Mouse (Mus musculus) layer of hippocampus, adult 18-20 months (tissue): ENCODE results near the gene Cdc7. TPM values are rescaled to one million over a fixed set of nuclear protein-coding genes. Genes with fewer than 3 reads are reported as not detected.

ENCODE experiments used
- DNase-seq, 2 experiments: peaks; one replicate each; pipeline ENCODE4 v3.0.0; 2022; ENCODE audit warnings: low spot score in 2 of 2
- total RNA-seq, 2 experiments: library from RNA; stranded (reverse); gene quantifications; 2 replicates each; pipeline ENCODE4 v1.2.3; 2021

The Cdc7 gene
- total RNA-seq, 2 experiments from 2014 or later, result 13.5 to 17.3 TPM

DNA sequence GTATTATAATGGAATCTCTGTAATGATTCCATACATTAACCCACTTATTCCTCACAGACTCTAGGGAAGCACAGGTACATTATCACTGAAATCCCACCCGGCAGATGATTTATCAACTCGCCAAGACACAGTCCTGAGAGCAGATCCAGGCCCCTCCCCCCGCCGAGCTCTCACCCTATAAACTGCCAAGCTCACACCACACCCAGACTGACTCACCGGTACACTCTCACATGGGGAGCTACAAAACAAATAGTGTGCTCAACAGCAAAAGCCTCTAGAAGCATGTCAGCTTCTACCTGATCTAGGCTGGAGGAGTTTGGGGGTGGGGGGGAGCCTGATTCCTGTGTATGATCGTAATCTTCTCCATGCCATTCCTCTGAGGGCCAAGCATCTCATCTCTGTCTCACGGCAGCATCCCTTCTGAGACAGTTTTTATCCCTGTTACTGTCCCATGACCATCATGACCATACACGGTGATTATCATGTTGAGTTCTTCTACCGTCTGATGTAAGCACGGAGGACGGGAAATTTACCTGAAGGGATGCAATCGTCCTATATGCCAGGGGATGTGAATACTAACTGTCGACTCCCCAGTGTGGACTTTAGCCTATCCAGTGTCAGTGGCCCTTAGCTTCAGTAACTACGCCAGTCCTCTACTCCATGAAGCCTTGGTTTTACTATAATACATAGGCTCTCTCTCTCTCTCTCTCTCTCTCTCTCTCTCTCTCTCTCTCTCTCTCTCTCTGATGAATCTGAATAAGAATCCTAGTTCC is 57.4 kb downstream of the Cdc7 start:
- no peak for DNase-seq

DNA sequence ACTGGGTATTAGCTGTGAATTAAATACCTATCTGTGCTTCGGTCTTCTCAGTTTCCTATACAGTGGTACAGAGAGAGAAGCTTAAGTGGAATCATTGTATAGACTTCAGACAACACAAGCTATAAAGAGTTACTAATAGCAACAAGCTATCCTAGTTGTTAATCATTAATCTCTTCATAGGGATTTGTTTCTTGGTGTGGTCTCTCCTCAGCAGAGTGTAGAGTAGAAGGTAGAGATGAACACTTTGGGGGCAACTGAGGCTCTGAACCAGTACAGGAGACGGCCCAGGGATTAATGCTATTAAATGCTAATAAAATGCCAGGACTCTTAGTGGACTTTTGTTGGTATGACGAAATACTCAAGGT is 57.9 kb downstream of the Cdc7 start:
- no peak for DNase-seq

DNA sequence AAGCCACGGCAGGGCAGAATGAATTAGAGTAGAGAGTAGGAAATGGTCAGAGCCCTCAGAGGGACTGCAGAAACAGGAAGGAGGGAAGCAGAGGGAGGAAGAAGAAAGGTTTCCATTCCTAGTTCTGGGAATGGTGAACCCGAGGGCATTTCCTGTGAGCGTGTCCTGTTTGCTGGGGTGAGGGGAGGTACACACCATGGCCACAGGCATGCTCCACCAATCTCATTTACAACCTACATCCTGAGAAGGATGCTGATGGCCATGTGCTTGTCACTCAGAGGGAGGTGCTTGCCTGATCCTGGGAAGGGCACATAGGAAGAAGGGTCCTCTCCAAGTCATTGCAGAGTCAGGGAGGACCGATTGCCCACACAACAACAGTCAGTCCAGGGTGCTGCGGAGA is 59.8 kb downstream of the Cdc7 start:
- DNase-seq, result no peak

DNA sequence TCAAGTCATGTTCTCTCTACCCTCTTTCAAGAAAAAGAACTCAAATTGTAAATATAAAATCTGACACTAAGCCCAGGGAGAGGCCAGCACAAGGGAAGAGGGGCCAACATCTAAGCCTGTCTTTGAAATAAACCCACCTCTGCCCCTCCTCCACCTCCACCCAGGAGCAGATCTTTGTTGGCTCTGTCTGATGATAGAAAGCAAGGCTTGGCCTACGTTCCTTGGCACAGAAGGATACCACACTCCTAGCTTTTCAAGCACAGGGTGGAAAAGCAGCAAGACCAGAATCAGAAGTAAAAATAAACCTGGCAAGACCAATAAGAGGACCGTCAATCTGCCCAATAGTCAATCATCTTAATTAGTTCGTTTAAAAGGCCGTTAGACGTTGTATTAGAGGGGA is 61.2 kb downstream of the Cdc7 start:
- no peak for DNase-seq

DNA sequence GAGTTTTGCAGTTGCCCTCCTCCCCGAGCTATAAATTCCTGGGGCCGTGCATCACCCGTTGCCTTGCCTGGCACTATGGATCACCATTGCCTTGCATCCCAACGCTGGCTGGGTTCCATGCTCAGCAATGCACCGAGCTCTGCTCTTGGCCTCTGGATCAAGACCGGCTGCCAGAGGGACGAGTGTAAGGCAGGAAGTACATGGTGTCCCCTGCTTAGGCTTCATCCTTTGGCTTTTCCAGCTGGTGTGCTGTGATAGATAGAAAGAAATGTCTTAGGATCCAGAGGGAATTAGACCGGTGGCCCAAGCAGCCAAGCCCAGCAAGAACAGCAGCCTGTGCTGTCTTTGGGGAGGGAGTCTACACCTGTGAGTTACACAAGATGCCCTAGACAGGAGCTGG is 61.7 kb downstream of the Cdc7 start:
- DNase-seq, result no peak

DNA sequence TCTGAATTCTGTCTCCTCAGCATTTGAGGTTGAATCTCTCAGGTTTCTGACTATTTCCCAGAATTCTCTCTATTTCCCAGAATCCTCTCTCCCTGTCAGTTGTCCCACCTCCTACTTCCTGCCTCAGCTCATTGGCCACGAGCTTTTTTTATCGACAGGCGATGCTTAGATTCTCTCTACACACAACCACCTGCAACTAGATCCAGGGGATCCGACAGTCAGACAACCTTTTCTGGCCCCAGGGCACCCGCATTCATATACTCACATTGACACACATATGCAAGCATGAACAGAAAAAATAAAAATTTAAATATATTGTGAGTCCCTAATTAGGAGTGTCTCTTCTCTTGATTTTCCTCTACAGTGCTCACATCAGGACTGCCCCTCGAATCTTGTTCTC is 63.5 kb downstream of the Cdc7 start:
- no peak for DNase-seq

DNA sequence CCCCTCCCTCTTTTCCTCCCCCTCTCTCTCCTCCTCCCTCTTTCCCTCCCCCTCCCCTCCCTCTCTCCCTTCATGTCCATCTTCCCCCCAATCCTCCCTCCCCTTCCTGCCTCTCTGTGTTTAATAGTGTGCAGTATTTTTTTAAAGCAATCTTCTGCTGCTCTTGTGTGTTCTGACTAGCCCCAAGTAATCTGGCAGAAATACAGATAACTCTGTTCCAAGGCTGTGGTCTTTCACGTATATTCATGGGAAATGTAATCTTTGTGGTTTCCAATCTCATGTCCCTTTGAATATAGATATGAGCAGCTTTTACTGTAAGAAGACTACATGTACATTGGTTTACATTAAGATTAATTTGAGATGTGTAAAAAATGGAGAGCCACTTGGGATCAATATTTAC is 64.4 kb downstream of the Cdc7 start:
- no peak for DNase-seq

DNA sequence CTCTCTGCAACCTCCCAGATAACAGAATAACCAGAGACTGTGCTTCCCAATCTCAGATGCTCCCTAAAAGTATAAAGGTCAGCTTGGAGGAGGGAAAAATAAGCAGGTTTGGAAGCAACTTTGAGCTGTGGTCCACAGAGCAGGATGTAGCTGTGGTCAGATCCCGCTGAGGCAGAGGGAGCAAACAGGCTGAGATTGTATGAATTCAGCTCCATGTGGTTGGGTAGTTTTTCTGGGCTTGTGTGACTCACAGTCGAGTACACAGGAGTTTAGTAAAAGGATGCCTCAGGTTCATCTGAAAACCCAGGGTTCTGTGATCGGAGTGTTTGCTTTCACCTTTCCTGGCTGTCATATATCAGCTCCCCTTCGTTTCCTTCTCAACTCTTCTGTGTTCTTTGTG is 65.7 kb downstream of the Cdc7 start:
- no peak for DNase-seq

DNA sequence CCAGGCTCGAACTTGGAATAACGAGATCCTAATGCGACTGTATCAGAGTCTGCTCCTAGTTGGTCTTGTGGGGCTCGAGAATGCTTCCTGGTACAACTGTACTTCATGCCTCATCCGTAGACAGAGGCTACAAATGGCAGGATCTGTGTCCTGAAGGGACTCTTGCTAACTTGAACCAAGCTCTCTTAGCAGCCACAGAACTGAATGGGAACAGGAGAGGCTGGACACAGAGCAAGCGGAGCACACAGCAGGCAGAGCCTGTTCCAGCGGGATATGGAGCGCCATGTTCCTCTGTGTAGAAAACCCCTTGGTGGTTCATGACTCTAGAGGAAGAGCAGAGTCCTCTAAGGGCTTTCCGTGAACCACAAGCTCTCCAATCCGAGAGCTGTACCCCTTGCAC is 66.7 kb downstream of the Cdc7 start:
- no peak for DNase-seq

Other genes with a start within 250 kb of the Cdc7 start
- 1 to 10 TPM; 1.4 to 1.6 TPM for gene Hfm1, start 38.0 kb upstream of the Cdc7 start, total RNA-seq